Mouse (Mus musculus): ENCODE measurements around the gene Cacna1e. TPM values are rescaled to one million over a fixed set of nuclear protein-coding genes. Genes with fewer than 3 reads are reported as not detected.

Gene Cacna1e
- polyA plus RNA-seq, 1 experiment, result 0.55 TPM

- no peak for DNase-seq (ENCODE audit: low read depth)
Measured at GRCm38 (mm10) chr1:154707584-154708290, 176.6 kb downstream of the Cacna1e start.

- DNase-seq (ENCODE audit: low read depth), result no peak
Measured at GRCm38 (mm10) chr1:154706974-154707373, 177.3 kb downstream of the Cacna1e start.

- no peak for DNase-seq (ENCODE audit: low read depth)
Measured at GRCm38 (mm10) chr1:154705882-154706565, 178.3 kb downstream of the Cacna1e start.

- no peak for DNase-seq (ENCODE audit: low read depth)
Measured at GRCm38 (mm10) chr1:154704558-154705185, 179.6 kb downstream of the Cacna1e start.

DNA sequence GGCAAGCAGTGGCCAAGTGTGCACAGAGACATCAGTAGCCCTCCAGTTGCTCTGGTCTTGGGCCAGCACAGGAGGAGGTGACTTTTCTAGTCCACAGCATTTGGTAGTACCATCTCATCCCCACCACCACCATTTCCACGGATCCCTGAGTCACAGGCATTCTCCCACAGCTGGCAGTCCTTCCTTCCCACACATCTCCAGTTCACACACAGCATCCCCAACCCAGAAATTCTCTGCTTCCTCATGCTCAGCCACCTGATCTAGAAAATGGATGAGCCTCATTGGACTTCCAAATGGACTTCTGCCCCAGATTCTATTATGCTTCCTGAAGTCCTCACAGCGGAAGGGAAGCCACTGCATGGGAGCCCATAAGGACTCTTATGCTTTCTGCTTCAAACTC, 181.7 kb downstream of the Cacna1e start:
- no peak for DNase-seq (ENCODE audit: low read depth)

- no peak for DNase-seq (ENCODE audit: low read depth)
Measured at GRCm38 (mm10) chr1:154688876-154689665, 195.2 kb downstream of the Cacna1e start.

DNA sequence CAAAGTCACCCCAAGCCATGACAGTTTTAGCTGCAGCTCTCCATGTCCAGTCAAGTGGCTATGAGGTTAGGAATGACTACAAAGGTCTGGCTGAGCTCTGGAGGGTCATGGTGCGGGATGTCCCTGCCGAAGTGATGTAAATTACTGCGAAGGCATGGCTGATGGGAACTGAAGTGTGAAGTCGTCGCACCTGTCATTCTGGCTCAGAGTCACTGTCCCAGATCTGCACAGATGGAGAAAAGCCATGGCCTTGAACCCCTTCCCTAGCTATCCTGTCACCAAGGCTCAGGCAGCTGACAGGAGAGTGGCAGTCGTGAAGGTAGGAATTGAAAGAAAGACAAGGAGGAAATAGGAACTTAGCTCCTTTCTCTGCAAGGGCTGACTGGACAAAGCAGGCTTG, 197.4 kb downstream of the Cacna1e start:
- DNase-seq (ENCODE audit: low read depth), result no peak

GRCm38 (mm10) chr1:154683477-154684106, 200.7 kb downstream of the Cacna1e start:
- DNase-seq (ENCODE audit: low read depth), result no peak

- no peak for DNase-seq (ENCODE audit: low read depth)
Measured at GRCm38 (mm10) chr1:154678989-154679388, 205.3 kb downstream of the Cacna1e start.

DNA sequence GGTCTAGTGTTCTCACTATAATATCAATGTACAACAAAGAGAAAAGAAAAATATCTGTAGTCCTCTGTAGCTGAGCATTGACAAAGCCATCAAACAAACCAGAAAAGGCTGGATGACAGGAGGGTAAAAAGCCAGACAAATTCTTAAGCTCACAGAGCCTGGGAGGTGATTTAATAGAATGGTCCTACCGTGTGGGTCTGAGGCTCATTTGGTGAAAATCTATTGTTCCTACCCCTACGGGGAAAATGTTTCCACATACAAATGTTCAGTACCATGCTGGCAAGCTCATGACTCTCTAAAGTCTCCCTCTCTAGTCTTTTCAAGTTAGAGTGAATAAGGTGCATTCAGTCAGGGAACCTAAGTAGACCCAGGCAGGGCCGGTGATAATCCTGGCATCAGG, 206.2 kb downstream of the Cacna1e start:
- no peak for DNase-seq (ENCODE audit: low read depth)

- no peak for DNase-seq (ENCODE audit: low read depth)
Measured at GRCm38 (mm10) chr1:154677677-154678076, 206.6 kb downstream of the Cacna1e start.

GRCm38 (mm10) chr1:154663721-154664120, 220.6 kb downstream of the Cacna1e start:
- no peak for DNase-seq (ENCODE audit: low read depth)

DNA sequence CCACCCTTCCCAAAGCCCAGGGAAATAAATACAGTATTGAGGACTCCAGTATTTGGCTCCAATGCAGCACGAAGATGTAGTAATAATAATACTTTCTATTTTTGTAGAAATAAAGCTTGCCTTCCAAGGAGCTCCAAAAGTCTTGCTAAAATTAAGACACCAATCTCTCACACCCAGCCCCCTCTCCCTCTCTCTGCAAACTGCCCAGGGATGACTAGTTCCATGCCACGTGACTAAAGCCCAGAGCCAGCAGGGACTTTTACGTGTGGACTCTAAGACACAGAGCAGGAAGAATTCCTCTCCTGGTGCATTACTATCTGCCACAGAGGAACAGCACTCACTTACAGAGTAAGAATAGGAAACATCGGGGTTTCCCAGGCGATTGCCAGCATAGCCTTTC, 222.3 kb downstream of the Cacna1e start:
- DNase-seq (ENCODE audit: low read depth), result no peak

DNA sequence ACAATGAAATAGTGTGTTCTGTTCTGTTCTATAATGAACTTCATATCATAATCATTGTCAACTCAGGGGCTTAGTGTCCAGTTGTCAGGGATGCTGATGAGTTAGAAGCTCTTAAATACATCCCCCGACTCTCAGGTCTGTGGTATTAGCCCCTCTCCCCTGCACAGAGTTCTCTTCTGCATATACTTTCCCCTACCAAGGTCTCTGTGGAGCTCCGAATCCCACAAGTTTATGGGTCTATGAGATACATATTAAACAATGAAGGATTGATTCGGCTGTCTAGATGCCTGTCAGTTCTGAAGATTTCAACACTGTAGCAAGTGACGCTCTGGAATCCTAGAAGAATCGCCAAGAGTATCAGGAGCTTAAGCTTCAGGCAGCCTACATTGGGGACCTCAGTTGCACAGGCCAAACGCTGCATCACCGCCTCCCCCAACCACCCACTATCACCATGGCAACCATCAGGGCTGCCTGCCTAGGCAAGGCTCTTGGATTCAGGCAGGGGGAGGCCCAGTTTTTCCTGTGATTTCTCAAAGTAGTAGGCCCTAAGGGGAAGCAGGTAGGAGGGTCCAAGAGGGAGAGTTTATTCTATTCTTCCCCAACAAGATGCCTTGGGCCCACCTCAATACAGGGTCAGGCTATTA, 223.0 kb downstream of the Cacna1e start:
- no peak for DNase-seq (ENCODE audit: low read depth)

GRCm38 (mm10) chr1:154657366-154657765, 226.9 kb downstream of the Cacna1e start:
- no peak for DNase-seq (ENCODE audit: low read depth)

DNA sequence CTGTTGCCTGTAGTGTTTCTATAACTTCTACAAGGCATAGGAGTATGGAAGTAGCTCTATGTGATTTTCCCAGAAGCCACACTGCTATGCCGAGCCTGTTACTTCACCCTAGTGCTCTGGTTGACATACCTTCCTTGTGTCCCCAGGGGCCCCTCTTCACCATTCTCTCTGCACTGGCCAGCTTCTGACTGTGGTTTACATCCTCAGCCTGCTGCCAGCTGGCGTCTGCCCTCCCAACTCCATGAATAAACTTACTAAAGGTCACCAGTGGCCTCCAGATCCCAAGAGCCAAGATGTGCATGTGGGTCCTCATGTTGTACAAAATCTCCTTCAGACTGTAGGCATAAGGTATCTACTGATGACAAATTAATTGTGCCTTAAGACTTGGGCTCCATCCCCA, 230.3 kb downstream of the Cacna1e start:
- no peak for DNase-seq (ENCODE audit: low read depth)

DNA sequence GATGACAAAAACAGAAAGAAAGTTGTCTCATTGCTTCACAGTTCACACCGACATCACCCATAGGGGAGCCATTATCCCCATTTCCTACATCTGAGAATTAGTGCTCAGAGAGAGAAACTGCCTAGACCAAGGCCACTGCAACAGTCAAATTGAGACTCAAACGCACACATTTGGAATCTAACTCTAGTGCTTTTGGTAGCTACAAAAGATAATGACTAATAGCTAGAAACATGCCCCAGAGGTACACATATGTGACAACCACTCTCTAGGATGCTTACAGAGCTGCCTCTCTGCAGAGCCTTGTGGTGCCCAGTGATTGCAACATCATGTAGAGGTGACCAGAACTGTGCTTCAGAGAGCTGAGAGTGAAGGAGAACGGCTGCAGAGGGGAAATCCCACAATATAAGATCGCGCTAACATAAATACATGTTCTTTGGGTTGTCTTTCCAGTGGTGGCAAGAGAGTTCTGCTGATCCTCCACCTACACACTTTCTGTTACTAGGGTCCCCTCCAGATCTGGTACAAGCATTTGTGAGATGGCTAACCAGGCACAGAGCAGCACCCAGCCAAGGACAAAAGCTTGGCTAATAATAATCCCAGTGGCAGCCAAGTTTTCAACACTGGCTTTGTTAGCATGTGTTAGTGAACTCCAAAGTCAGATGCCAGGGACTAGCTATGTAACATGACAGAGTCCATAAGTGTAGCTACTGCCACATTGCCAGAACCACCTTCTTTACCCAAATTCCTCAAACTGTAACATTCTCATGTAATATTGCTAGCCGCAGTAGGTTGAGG, 237.9 kb downstream of the Cacna1e start:
- no peak for DNase-seq (ENCODE audit: low read depth)

DNA sequence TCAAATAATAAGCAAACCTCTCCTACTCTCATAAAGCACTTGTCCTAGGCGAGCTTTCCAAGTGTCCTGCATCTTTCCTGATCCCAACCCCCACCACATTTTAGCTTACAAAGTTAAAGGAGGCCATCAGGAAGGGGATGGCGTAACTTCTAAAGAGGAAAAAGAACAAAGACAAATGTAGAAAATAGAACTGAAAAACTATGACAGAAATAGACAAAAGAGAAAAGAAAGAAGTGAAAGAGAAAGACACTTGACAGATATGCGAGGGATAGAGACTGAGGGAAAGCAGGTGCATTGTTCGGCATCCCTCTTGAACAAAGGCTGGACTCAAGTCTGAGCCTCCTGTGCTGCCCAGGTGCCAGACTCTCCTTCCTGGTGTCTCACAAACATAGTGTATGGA, 246.5 kb downstream of the Cacna1e start:
- DNase-seq (ENCODE audit: low read depth), result no peak

DNA sequence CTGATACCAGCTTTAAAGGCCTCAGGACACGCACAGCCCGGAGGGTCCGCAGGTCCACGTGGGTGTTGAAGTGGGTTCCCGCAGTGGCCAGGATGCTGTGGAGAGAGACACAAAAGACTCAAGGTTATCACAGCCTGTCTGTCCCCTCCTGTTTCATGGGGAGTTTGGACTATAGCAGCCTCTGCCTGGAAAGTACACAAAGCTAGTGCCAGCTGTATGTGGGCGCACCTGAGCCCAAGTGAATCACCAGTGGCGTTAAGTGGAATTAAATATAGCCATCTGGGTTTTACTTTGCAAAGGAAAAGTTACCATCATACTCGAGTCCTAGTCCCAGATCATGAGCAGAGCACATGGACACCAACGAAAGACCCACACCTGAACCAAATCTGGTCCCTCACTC, 248.5 kb downstream of the Cacna1e start:
- no peak for DNase-seq (ENCODE audit: low read depth)

- no peak for DNase-seq (ENCODE audit: low read depth)
Measured at GRCm38 (mm10) chr1:154632886-154633285, 251.4 kb downstream of the Cacna1e start.

All from gonadal fat pad, adult 2 months (tissue).